Mouse (Mus musculus): ENCODE results near the gene Rbfox3.

The Rbfox3 gene

GRCm38 (mm10) chr11:118906131-118906823 lies 5.1 kb downstream of the Rbfox3 start:
- DNase-seq (ENCODE audit: low spot score in 2 of 2): no peak

GRCm38 (mm10) chr11:118905656-118906055 lies 5.7 kb downstream of the Rbfox3 start:
- DNase-seq (ENCODE audit: low spot score in 2 of 2): no peak

GRCm38 (mm10) chr11:118904253-118904652 lies 7.1 kb downstream of the Rbfox3 start:
- DNase-seq (ENCODE audit: low spot score in 2 of 2): no peak

GRCm38 (mm10) chr11:118899771-118900545 lies 11.4 kb downstream of the Rbfox3 start:
- DNase-seq (ENCODE audit: low spot score in 2 of 2): no peak

GRCm38 (mm10) chr11:118898643-118899042 lies 12.8 kb downstream of the Rbfox3 start:
- no peak for DNase-seq (ENCODE audit: low spot score in 2 of 2)

GRCm38 (mm10) chr11:118898156-118898555 lies 13.2 kb downstream of the Rbfox3 start:
- no peak for DNase-seq (ENCODE audit: low spot score in 2 of 2)

GRCm38 (mm10) chr11:118897114-118897841 lies 14.1 kb downstream of the Rbfox3 start:
- no peak for DNase-seq (ENCODE audit: low spot score in 2 of 2)

GRCm38 (mm10) chr11:118896032-118896675 lies 15.2 kb downstream of the Rbfox3 start:
- no peak for DNase-seq (ENCODE audit: low spot score in 2 of 2)

- no peak for DNase-seq (ENCODE audit: low spot score in 2 of 2)
Observed at GRCm38 (mm10) chr11:118894835-118895234, 16.6 kb downstream of the Rbfox3 start.

- no peak for DNase-seq (ENCODE audit: low spot score in 2 of 2)
Observed at GRCm38 (mm10) chr11:118894196-118894595, 17.2 kb downstream of the Rbfox3 start.

GRCm38 (mm10) chr11:118892876-118893275 lies 18.5 kb downstream of the Rbfox3 start:
- DNase-seq (ENCODE audit: low spot score in 2 of 2): no peak

- DNase-seq (ENCODE audit: low spot score in 2 of 2): no peak
Observed at GRCm38 (mm10) chr11:118891516-118891915, 19.9 kb downstream of the Rbfox3 start.

GRCm38 (mm10) chr11:118890992-118891398 lies 20.4 kb downstream of the Rbfox3 start:
- DNase-seq (ENCODE audit: low spot score in 2 of 2): no peak

GRCm38 (mm10) chr11:118890474-118890873 lies 20.9 kb downstream of the Rbfox3 start:
- no peak for DNase-seq (ENCODE audit: low spot score in 2 of 2)

GRCm38 (mm10) chr11:118889500-118889899 lies 21.9 kb downstream of the Rbfox3 start:
- no peak for DNase-seq (ENCODE audit: low spot score in 2 of 2)

- DNase-seq (ENCODE audit: low spot score in 2 of 2): no peak
Observed at GRCm38 (mm10) chr11:118888426-118888825, 23.0 kb downstream of the Rbfox3 start.

GRCm38 (mm10) chr11:118887206-118887605 lies 24.2 kb downstream of the Rbfox3 start:
- DNase-seq (ENCODE audit: low spot score in 2 of 2): no peak

GRCm38 (mm10) chr11:118886269-118886965 lies 25.0 kb downstream of the Rbfox3 start:
- DNase-seq (ENCODE audit: low spot score in 2 of 2): no peak

GRCm38 (mm10) chr11:118885604-118886003 lies 25.8 kb downstream of the Rbfox3 start:
- DNase-seq (ENCODE audit: low spot score in 2 of 2): no peak

GRCm38 (mm10) chr11:118885135-118885534 lies 26.3 kb downstream of the Rbfox3 start:
- no peak for DNase-seq (ENCODE audit: low spot score in 2 of 2)

GRCm38 (mm10) chr11:118883143-118883542 lies 28.3 kb downstream of the Rbfox3 start:
- DNase-seq (ENCODE audit: low spot score in 2 of 2): no peak

Measured in frontal cortex, postnatal 25 days (tissue).